Mouse (Mus musculus) yolk sac, embryonic 10.5 days (tissue): ENCODE measurements at regions not wholly inside any gene's neighbourhood (a gene's known extent, or its start where the extent isn't known, plus 50 kb on each side); places are given as distances from the start of the nearest gene placed in this dataset.
"Not testable (repeated sequence)": the region's sequence is repeated elsewhere in the genome, so short reads cannot be mapped to it uniquely, and the experiment has no call there.

Source experiments
- DNase-seq: peaks from one replicate; pipeline ENCODE4 v3.0.0-alpha.2; 2017; ENCODE audit warnings: low spot score

GRCm38 (mm10) chr2:108032301-108033013 is 742.0 kb downstream of the Kcna4 start:
- DNase-seq = no peak

DNA sequence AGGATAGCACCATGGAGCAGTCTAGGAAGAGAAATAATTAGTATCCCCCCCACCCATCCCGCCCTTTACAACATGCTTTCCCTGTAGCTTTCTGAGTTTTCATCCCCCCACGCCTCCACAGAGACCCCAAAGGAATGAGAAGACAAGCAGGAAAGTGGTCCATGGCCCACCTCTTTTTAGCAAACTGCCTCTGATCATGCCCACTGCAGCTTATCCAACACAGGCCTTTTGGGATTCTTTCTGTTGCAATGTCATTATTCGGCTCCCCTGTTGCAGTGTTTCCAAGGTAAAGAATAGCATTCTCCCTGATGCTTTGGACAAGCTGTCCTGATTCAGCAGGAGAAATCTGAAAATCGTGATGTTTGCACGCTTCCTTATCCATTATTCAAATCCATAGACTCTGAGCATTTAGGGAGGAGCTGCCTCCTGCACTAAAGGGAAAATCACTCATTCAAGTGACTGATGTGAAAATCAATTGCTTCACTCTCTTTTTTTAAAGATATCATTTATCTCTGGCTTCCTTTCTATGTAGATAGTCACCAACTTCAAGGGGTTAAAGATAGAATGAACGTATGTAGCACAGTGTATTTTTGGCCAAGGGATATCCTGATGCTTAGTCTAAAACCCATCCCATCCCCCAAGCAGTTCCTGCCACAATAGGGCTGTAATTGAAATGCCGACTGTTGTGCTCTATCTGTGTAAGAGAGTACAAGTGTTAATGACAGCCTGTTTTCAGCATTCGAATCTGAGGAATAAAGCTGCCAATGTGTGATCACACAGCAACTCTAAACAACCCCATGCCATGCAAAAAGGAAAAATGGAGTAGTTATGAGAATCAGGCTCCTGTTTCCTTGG is 743.1 kb downstream of the Kcna4 start:
- no peak for DNase-seq

GRCm38 (mm10) chr2:108034882-108035281 is 744.4 kb downstream of the Kcna4 start:
- no peak for DNase-seq

DNA sequence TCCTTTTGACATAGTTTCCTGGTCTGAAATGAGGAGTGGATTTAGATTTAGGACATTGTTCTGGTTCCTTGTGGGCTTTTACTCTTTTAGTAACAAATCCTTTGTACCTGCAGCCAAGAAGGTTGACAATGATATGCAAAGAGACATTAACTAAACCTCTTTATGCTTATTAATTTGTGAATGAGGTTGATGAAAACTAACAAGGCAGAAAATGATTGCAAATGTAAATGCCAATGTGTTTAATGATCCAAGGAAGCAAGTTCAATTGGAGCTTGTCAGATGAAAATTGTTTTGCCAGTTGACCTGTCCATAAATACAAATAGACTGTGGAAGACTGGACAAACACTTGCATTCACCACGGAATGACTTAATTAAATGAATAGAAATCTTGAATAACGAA is 751.6 kb downstream of the Kcna4 start:
- DNase-seq = no peak

DNA sequence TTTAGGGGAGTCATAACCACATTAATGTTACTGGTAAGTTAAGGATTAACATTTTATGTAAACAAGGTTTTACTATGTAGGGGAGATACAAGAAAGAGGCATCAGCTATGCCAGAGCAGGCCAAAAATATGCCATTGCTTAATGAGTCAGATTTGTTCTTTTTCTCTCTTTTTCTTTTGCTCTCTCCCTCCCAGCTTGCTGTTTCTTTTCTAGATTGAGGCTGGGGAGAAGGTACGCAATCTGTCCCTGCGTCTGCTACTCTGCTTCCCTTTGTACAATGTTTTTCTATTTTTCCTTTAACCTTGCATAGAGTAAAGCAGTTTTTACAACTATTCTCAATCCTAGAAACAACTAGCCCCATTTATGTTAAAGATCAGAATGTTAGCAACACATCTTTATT is 754.4 kb downstream of the Kcna4 start:
- no peak for DNase-seq

GRCm38 (mm10) chr2:108045997-108046396 is 755.6 kb downstream of the Kcna4 start:
- DNase-seq = no peak

- not testable (repeated sequence) for DNase-seq
Observed at GRCm38 (mm10) chr2:108062751-108063150, 772.3 kb downstream of the Kcna4 start.

GRCm38 (mm10) chr2:108083911-108084310 is 793.5 kb downstream of the Kcna4 start:
- DNase-seq = no peak

GRCm38 (mm10) chr2:108090266-108090665 is 799.8 kb downstream of the Kcna4 start:
- no peak for DNase-seq

DNA sequence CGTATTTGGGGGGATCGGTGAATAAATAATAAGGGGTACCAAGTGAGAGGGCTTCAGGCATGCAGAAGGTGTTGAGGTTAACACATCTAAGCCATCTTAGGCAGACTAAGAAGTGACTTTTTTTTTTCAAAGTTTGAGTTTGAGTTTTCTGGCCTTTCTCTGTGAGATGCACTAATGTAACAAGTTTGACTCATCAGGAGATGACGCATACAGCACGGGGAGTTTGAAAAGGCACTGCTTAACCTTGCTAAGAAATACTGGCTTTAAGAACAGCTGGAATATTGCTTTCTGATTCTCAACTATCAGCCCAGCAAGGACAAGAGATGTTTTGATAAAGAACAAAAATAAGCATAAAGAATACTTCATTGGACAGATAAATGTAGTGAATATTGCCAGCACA is 806.6 kb downstream of the Kcna4 start:
- DNase-seq = no peak

DNA sequence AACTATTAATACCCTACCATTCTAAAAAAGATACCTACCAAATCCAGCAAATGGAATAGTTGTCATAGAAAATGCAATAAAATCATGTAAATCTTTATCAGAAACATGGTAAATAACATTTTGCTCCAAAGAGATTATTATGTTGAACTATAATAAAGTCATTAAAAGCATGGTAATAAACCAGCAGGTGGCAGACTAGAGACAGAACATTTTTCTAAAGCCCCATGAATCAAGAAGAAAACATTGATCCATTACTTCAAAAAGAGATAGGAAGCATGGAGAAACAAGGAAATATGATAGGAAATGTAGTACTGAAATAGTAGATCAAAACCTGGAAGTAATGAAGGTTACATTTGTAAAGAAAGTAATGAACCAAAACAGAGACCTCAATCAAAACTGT is 819.7 kb downstream of the Kcna4 start:
- DNase-seq = no peak

DNA sequence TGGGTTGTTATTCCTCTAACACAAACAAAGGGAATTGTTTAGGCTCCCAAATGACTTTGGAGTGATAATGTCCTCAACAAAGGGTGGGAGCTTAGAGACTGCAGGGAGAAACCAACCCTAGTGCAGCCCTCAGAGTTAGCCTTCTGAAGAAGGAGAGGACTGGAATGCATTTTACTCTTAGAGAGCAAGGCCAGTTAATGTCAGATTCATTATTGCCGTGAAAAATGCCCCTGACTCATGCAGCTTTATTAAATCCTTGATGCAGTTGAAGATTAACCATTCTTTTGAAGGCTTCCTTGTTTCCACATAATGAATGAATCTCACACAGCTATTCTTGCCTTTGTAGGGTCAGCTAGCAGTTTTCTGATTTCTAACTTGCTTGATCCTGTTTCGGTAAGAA is 855.3 kb downstream of the Kcna4 start:
- DNase-seq = no peak

- DNase-seq = no peak
Observed at GRCm38 (mm10) chr2:108148221-108148620, 857.8 kb downstream of the Kcna4 start.

- DNase-seq = peak; percentile 50
Observed at GRCm38 (mm10) chr2:108156189-108156588, 865.8 kb downstream of the Kcna4 start.

GRCm38 (mm10) chr2:108157731-108158130 is 867.3 kb downstream of the Kcna4 start:
- no peak for DNase-seq

GRCm38 (mm10) chr2:108158311-108158710 is 867.9 kb downstream of the Kcna4 start:
- DNase-seq = no peak

DNA sequence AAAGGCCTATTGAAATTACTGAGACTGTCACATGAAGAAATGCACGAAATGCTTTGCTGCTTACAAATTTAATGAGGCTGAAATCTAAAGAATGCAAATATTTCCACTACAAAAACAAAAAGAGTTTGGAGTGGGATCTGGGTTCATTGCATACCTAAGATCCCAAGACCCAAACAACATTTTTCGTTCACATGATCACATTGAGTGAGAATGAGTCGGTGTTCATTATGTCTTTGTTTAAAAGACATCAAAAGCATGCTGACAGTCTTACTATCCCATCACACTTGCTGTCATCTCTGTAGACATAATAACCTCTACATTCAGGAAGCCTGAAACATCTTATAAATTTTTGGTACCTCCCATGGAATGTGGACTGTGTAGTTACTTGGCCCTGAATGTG is 870.4 kb downstream of the Kcna4 start:
- no peak for DNase-seq

GRCm38 (mm10) chr2:108165085-108165484 is 874.6 kb downstream of the Kcna4 start:
- DNase-seq = no peak
